Mouse (Mus musculus) frontal cortex, adult (tissue): ENCODE results near the gene Fxr2.
"Not testable (repeated sequence)": the region's sequence is repeated elsewhere in the genome, so short reads cannot be mapped to it uniquely, and the experiment has no call there.

Experiments used
- ATAC-seq: cut with Nextera tagmentation; 2 replicates; pipeline ENCODE4 v1.9.2; 2017; ENCODE audit warnings: mild to moderate bottlenecking, moderate library complexity, mixed read lengths; ENCODE audit not compliant: low TSS enrichment

The Fxr2 gene

GRCm38 (mm10) chr11:69682840-69683533 lies 50.2 kb downstream of the Fxr2 start:
- ATAC-seq = peak; percentile 20; the same call in 1 of the 2 replicates

DNA sequence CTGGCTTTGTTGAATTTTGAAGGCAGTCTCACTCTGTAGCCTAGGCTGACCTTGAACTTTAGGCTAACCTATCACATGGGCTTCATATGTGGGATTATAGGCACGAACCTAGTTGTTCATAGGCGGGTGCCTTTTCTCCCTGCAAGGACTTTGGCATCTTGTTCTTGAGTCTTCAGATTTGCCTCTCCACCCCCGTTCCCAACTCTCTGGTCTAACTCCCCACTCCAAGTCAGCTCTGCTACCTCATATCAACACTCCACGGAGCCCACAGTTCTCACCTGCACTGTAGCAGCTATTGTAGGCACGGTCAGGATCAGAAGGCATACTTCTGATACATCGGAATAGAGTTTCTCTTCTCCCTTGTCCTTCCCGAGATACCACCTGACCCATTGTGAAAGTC lies 50.8 kb downstream of the Fxr2 start:
- ATAC-seq = no peak

DNA sequence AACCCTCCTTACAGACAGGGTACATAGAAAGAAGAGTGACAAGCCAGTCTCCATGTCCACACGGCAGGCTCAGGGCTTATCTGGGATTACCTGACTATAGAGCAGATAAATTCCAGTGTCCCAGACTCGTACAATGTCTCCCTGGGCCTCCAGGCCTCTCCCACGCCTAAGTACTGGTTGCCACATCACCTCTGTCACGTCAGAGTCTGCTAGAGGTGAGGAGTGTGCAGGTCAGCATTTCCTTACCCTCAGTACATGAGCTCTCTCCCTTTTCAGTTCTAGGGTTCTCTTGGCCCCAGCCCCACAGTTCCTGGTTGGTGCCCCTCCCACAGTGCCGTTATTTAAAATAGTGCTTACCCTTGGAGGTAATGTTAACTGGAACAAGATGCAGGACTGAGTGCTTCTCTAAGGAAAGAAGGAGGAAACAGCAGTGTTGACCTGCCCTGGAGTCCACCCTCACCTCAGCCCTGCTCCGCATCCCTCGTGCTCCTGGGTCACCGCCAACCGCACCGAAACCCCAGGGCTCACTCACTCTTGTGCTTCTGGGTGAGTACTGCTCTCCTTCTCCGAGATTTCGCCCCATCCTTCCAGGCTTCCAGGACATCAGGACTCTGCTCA lies 51.4 kb downstream of the Fxr2 start:
- ATAC-seq = no peak

DNA sequence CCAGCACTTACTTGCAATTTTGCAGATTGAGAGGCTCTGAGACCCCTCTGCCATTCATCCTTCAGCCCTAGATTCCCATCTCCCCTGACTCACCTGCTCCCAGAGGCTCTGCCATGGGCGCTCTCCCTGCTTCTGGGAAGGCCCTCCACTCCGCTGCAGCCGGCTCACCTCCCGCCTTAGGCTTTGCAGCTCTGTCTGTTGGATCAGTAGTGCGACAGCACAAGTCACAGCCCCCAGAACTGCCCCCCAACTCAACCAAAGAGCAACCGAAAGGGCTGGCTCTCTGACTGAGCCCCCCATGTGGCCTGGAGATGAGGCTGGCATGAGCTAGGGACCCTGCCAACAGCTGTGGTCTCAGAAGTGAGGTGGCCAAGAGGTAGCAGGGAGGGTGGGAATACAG lies 52.1 kb downstream of the Fxr2 start:
- no peak for ATAC-seq

GRCm38 (mm10) chr11:69685526-69686148 lies 52.8 kb downstream of the Fxr2 start, which contains the start of gene Tnfsf13:
TSS of gene Tnfsf13 (minus strand) at chr11:69685784.
- ATAC-seq = no peak

- no peak for ATAC-seq
Observed at GRCm38 (mm10) chr11:69686377-69686776, 53.6 kb downstream of the Fxr2 start.

DNA sequence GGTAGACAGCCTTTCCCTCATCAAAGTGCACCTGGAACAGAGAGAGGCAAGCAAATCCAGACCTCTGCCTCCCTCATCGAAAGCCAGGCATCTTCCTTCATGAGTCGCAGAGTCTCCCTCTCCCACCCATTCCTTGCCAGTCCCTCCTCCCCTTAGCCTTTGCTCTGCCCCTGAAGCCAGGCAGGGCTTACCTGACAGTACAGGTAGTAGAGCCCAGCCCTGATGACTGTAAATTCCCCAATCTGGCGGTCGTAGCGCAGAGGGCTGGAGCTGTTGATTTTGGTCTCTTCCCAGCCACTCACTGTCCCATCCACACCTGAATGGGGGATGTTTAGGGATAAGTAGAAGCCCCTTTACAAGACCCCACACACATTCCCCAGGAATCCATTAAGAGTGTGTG lies 54.3 kb downstream of the Fxr2 start:
- ATAC-seq = no peak

DNA sequence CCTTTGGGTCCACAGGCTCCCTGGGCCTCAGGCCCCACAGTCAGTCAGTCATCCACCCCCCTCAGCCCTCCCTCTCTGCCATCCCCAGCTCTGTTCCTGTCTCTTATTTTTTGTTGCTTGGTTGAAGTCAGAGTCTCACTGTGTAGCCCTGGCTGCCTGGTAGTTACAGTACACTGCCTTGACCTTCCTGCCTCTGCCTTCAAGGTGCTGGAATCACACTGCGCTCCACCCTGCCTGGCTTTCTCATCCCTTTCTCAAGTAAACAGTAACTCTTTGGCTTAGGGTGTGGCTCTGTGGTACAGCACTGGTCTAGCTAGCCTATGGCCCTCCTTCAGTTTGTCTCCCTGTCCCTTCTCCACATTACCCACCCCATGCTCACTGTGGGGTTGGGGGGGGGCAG lies 57.1 kb downstream of the Fxr2 start:
- ATAC-seq = no peak

DNA sequence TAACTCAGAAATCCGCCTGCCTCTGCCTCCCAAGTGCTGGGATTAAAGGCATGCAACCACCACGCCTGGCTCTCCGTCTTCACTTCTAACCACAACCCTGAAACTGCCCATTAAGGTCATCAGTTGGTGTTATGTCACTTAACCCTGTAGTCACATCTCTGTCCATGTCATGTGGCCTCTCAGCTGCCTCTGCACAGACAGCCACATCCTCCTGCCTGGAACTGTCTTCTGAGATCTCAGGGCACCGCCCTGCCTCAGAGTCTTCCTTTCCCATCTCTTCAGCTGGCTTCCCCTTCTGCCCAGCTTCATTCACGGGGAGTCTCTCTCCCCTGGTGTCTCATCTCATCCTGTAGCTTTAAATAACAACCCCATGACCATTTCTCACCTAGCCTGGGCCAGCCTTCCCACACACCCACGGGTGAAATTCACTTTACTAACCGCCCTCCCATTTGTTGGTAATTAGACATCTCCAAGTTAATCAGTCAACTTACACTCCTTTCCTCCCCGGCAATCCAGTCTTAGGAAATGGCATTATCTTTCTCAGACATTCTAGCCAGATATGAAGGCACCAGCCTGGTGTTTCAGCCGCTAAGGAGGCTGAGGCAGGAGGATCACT lies 59.5 kb downstream of the Fxr2 start:
- no peak for ATAC-seq

DNA sequence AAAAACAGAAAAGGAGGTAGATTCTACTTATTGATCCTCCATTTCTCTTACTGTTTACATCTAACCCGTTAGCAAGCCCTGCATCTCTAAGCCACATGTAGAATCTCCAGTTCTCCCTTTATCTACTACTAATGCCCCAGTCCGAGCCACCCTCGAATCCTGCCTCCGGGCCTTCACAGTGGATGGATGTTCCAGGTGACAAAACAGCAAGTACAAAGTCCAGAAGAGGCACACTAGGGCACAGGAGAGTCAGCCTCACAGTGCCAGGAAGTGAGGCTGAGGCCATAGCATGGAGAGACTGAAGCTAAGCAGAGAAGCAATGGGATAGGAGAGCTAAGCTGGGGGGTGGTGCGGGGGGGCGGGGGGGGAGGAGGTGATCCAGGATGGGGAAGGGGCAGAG lies 60.1 kb downstream of the Fxr2 start:
- ATAC-seq = no peak

- no peak for ATAC-seq
Observed at GRCm38 (mm10) chr11:69693421-69693965, 60.7 kb downstream of the Fxr2 start.

DNA sequence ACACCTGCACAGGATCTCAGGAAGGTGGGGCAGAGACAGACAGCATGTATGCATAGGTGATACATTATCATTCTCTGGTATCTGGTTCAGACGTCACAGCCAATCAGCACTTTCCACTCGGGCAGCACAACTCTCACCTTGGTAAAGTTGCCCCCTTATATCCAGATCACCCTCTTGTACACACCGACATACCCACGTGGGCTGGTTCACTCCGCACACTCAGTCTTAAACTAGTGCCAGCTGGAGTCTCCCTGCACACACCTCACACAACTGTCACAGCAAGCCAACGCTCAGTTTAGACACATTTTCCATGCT lies 62.2 kb downstream of the Fxr2 start:
- ATAC-seq = no peak; the same call in none of the 2 replicates

GRCm38 (mm10) chr11:69695361-69696181 lies 62.8 kb downstream of the Fxr2 start, which contains the start of the genes Tnfsf12 and Tnfsfm13:
TSS of gene Tnfsf12 (minus strand) at chr11:69695849.
TSS of gene Tnfsfm13 (minus strand) at chr11:69696098.
- peak; percentile 70; the same call in 1 of the 2 replicates for ATAC-seq

DNA sequence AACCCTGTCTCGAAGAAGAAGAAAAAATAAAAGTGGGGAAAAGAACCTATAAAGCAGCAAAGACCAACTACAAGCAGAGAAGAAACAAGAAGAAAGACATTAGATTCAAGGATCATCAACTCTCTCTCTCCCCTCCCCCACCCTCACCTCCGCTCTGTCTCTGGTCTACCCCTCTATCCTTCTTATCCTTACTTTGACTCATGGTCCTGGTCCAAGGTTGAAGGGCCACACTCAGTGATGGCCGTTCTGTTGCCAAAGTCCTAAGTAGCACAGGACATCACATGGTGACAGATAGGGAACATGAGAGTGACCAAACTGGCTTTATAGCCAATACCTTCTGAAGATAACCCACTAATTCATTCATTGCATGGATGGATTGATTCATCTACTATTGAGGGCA lies 64.6 kb downstream of the Fxr2 start:
- no peak for ATAC-seq

DNA sequence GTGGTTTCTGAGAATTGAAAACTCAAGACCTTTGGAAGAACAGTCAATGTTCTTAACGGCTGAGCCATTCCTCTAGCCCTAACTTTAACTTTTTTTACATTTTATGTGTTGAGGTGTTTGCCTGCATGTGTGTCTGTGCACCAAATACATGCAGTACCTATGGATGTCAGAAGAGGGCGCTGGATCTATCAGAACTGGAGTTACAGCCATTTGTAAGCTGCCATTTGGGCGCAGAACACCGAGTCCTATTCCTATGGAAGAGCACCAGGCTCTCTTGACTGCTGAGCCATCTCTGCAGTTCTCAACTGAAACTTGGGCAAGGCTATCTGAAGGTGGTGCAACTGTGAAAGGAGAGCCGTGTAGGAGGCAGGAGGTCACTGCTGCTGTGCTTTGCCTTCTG lies 65.8 kb downstream of the Fxr2 start:
- no peak for ATAC-seq

DNA sequence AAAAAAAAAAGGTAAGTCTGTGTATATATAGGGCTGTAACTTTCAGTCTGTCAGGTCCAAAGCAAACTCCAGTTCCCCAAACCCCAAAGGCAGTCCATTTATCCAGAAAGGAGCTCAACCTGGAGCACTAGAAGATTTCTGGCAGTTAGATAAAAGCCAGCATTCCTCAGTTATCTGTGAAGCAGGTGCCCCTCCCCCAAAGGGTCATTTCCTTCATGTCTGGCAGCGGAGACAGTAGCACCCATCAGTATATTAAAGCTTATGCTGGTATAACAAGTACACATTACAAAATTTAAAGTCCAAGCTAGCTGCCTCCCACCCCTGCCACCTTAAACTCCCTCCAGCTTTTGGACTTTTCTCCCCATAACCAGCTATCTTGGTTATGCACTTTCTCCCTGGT lies 66.8 kb downstream of the Fxr2 start:
- no peak for ATAC-seq

DNA sequence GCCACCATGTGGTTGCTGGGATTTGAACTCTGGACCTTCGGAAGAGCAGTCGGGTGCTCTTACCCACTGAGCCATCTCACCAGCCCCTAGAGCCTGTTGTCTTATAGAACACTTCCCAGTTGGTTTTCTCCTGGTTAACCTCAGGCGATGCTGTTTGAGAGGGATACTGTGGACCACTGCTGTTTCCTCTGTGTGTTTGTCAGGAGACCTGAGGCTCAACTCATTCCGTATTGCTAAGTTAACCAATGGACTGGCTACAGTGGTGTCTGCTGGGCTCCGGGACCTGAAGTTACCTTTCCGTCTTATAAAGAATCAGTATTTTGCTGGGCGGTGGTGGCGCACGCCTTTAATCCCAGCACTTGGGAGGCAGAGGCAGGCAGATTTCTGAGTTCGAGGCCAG lies 70.1 kb downstream of the Fxr2 start:
- not testable (repeated sequence) for ATAC-seq
